In genomic region chr9:114752863-114753484, GRCm38 (mm10) we compare ENCODE assay signal across 8 mouse cellular contexts. TPM values are rescaled to one million over a fixed set of nuclear protein-coding genes. Genes with fewer than 3 reads are reported as not detected.
DNase-seq lines count a peak whose midpoint lies in the region; ATAC-seq and TF ChIP-seq lines count a peak whose summit lies in the region.

No protein-coding gene starts in this region.

- peak; percentile 90 for ATAC-seq in forebrain, embryonic 11.5 days (replicated peaks; ENCODE audit: low FRiP score)
- peak; percentile 92 for ATAC-seq in heart, embryonic 16.5 days (replicated peaks; ENCODE audit: extremely low read depth, insufficient read depth, low FRiP score)
- ATAC-seq in liver, embryonic 14.5 days (ENCODE audit: insufficient read depth), result peak; percentile 86
- peak; percentile 91 for ATAC-seq in stomach, embryonic 15.5 days (ENCODE audit: insufficient read depth, low FRiP score, low read depth)

- no peak for TF ChIP-seq EP300 in liver, embryonic 14.5 days (IDR thresholded peaks at IDR 0.05; ENCODE audit: low read depth)

- H3K4me2 ChIP-seq in forebrain, embryonic 11.5 days (ENCODE audit: low read depth, low read length, severe bottlenecking), result peak overlapping the region; percentile 85
- peak overlapping the region; percentile 75 for H3K4me2 ChIP-seq in heart, embryonic 16.5 days (ENCODE audit: low read depth, low read length)
- H3K4me2 ChIP-seq in liver, embryonic 14.5 days (ENCODE audit: low read depth), result peak overlapping the region; percentile 83
- peak overlapping the region; percentile 89 for H3K4me2 ChIP-seq in stomach, embryonic 15.5 days

- H3K27me3 ChIP-seq in E14TG2a.4 (ENCODE audit: insufficient read depth, low read length), result no peaks in the 10 kb centered on the region
- no peaks in the 10 kb centered on the region for H3K27me3 ChIP-seq in forebrain, embryonic 11.5 days (ENCODE audit: control insufficient read depth, insufficient read depth, low read length)
- H3K27me3 ChIP-seq in heart, embryonic 16.5 days (ENCODE audit: control insufficient read depth, insufficient read depth, low read length), result no peaks in the 10 kb centered on the region
- H3K27me3 ChIP-seq in liver, embryonic 14.5 days (ENCODE audit: control insufficient read depth, insufficient read depth, low read length), result no peaks in the 10 kb centered on the region
- H3K27me3 ChIP-seq in stomach, embryonic 15.5 days (replicated peaks), result no peaks in the 10 kb centered on the region

- peak; percentile 84 for TF ChIP-seq CTCF in E14TG2a.4 (conservative IDR thresholded peaks at IDR 0.05; ENCODE audit: low read length)
- peak; percentile 100 for TF ChIP-seq CTCF in liver, embryonic 14.5 days (IDR thresholded peaks at IDR 0.05; ENCODE audit: low read depth)

- DNase-seq in c-Kit-positive CD71-positive TER-119-negative erythroid progenitor cells, embryonic 14.5 days (ENCODE audit: low read depth), result peak; percentile 80
- peak; percentile 93 for DNase-seq in forebrain, embryonic 11.5 days (ENCODE audit: low spot score)
- peak; percentile 93 to 96 for DNase-seq in kidney, postnatal 36 days
- DNase-seq in liver, embryonic 14.5 days (ENCODE audit: low read depth in 3 of 3, low spot score in 3 of 3), result peak; percentile 73 to 82 (median 77)
- DNase-seq in neural tube, embryonic 10.5 days (ENCODE audit: extremely low spot score, low spot score), result peak; percentile 89

- peak overlapping the region; percentile 81 for H3K4me3 ChIP-seq in E14TG2a.4 (replicated peaks; ENCODE audit: low read length)
- peak overlapping the region; percentile 43 for H3K4me3 ChIP-seq in forebrain, embryonic 11.5 days (ENCODE audit: low read depth, low read length)
- peak overlapping the region; percentile 62 for H3K4me3 ChIP-seq in heart, embryonic 16.5 days (ENCODE audit: low read length)
- H3K4me3 ChIP-seq in liver, embryonic 14.5 days (ENCODE audit: insufficient read depth in 1 of 2, low read depth in 2 of 2, low read length in 2 of 2), result peak overlapping the region; percentile 48 to 59
- H3K4me3 ChIP-seq in stomach, embryonic 15.5 days (replicated peaks), result peak overlapping the region; percentile 56

- WGBS in forebrain, embryonic 11.5 days, result 8% methylated on average over 36 of the region's 36 CpGs
- WGBS in heart, embryonic 16.5 days, result 8% methylated on average over 36 of the region's 36 CpGs
- WGBS in liver, embryonic 14.5 days (ENCODE audit: insufficient replicate concordance), result 6% methylated on average over 35 of the region's 36 CpGs
- 7% methylated on average over 36 of the region's 36 CpGs for WGBS in stomach, embryonic 15.5 days

- peak overlapping the region; percentile 25; the same call in 1 of the 2 replicates for H3K27ac ChIP-seq in forebrain, embryonic 11.5 days (ENCODE audit: low read depth, low read length)
- H3K27ac ChIP-seq in heart, embryonic 16.5 days (ENCODE audit: low read length), result peak overlapping the region; percentile 68
- no peak overlapping the region for H3K27ac ChIP-seq in liver, embryonic 14.5 days
- H3K27ac ChIP-seq in stomach, embryonic 15.5 days, result peak overlapping the region; percentile 42

- H3K4me1 ChIP-seq in E14TG2a.4 (replicated peaks; ENCODE audit: low read depth, low read length), result peaks cover 29% of the 10 kb centered on the region
- H3K4me1 ChIP-seq in forebrain, embryonic 11.5 days (replicated peaks; ENCODE audit: control insufficient read depth, insufficient read depth, low read length), result no peaks in the 10 kb centered on the region
- H3K4me1 ChIP-seq in heart, embryonic 16.5 days (ENCODE audit: control insufficient read depth, insufficient read depth, low read length), result peaks cover 4% of the 10 kb centered on the region; the same call in 1 of the 2 replicates
- 0 out of 4 replicates have a peak, but pooled peaks cover 0 to 2% of the 10 kb centered on the region in 2 experiments for H3K4me1 ChIP-seq in liver, embryonic 14.5 days (replicated peaks; ENCODE audit: control insufficient read depth in 2 of 2, insufficient read depth in 2 of 2, low read length in 1 of 2)
- H3K4me1 ChIP-seq in stomach, embryonic 15.5 days, result peaks cover 6% of the 10 kb centered on the region; the same call in 1 of the 2 replicates

- peak overlapping the region; percentile 67 for H3K9ac ChIP-seq in forebrain, embryonic 11.5 days (ENCODE audit: low read length)
- peak overlapping the region; percentile 77 for H3K9ac ChIP-seq in heart, embryonic 16.5 days (ENCODE audit: low read length)
- peak overlapping the region; percentile 58 for H3K9ac ChIP-seq in liver, embryonic 14.5 days (replicated peaks)
- H3K9ac ChIP-seq in stomach, embryonic 15.5 days, result peak overlapping the region; percentile 65

- no peaks in the 10 kb centered on the region for H3K9me3 ChIP-seq in E14TG2a.4 (ENCODE audit: low read length)
- no peaks in the 10 kb centered on the region for H3K9me3 ChIP-seq in forebrain, embryonic 11.5 days (ENCODE audit: control insufficient read depth, low read length)
- no peaks in the 10 kb centered on the region for H3K9me3 ChIP-seq in heart, embryonic 16.5 days (replicated peaks; ENCODE audit: control insufficient read depth, low read length)
- H3K9me3 ChIP-seq in liver, embryonic 14.5 days (ENCODE audit: control insufficient read depth, low read length), result no peaks in the 10 kb centered on the region
- no peaks in the 10 kb centered on the region for H3K9me3 ChIP-seq in stomach, embryonic 15.5 days

- H3K36me3 ChIP-seq in E14TG2a.4 (ENCODE audit: insufficient read depth, low read length), result peaks cover 57% of the 10 kb centered on the region
- no peaks in the 10 kb centered on the region; the same call in 1 of the 2 replicates for H3K36me3 ChIP-seq in forebrain, embryonic 11.5 days (ENCODE audit: control insufficient read depth, insufficient read depth, low read length)
- peaks cover 9% of the 10 kb centered on the region for H3K36me3 ChIP-seq in heart, embryonic 16.5 days (ENCODE audit: control insufficient read depth, insufficient read depth)
- H3K36me3 ChIP-seq in liver, embryonic 14.5 days (replicated peaks; ENCODE audit: control insufficient read depth, insufficient read depth, low read depth), result no peaks in the 10 kb centered on the region; the same call in 1 of the 2 replicates
- peaks cover 7% of the 10 kb centered on the region; the same call in 1 of the 2 replicates for H3K36me3 ChIP-seq in stomach, embryonic 15.5 days

RNA-seq across cellular contexts. Expression of gene Cmtm6, which starts 22.1 kb away (rescaled TPM):
- 26.9 and 27.2 TPM in 2 replicates for polyA plus RNA-seq in forebrain, embryonic 11.5 days (2014; fragmentation: Nextera tagmentation; extraction: Ambion mirVana)
- polyA plus RNA-seq in heart, embryonic 16.5 days (2015; fragmentation: Nextera tagmentation; extraction: Ambion mirVana), result 51.0 and 51.6 TPM in 2 replicates
- polyA plus RNA-seq in liver, embryonic 14.5 days (2012; rRNA removed), result 8.7 and 10.8 TPM in 2 replicates
- polyA plus RNA-seq in liver, embryonic 14.5 days (2014; fragmentation: Nextera tagmentation; extraction: Ambion mirVana), result 20.1 and 24.2 TPM in 2 replicates
- 58.7 and 60.9 TPM in 2 replicates for polyA plus RNA-seq in stomach, embryonic 15.5 days (2015; fragmentation: Nextera tagmentation; extraction: Ambion mirVana)

RNA-seq across cellular contexts. Expression of gene Cmtm7, which starts 28.7 kb away (rescaled TPM):
- polyA plus RNA-seq in forebrain, embryonic 11.5 days (2014; fragmentation: Nextera tagmentation; extraction: Ambion mirVana), result 50.6 and 63.5 TPM in 2 replicates
- 130 and 138 TPM in 2 replicates for polyA plus RNA-seq in heart, embryonic 16.5 days (2015; fragmentation: Nextera tagmentation; extraction: Ambion mirVana)
- 36.7 and 52.9 TPM in 2 replicates for polyA plus RNA-seq in liver, embryonic 14.5 days (2012; rRNA removed)
- 43.5 and 49.5 TPM in 2 replicates for polyA plus RNA-seq in liver, embryonic 14.5 days (2014; fragmentation: Nextera tagmentation; extraction: Ambion mirVana)
- polyA plus RNA-seq in stomach, embryonic 15.5 days (2015; fragmentation: Nextera tagmentation; extraction: Ambion mirVana), result 103 and 105 TPM in 2 replicates
